ENCODE assay signal across 13 mouse cellular contexts in genomic region chr19:20599951-20600350, GRCm38 (mm10).
A peak's percentile ranks its signal among the peaks of the same experiment; 100 is the strongest.
DNase-seq lines count a peak whose midpoint lies in the region.
"Had no signal": no experiment of that assay in that cellular context is flagged by ENCODE, and none has a peak within 500 bp of the region (broad histone marks: within the 10 kb centered on the region; RNA-seq: fewer than 3 reads in every experiment).

No protein-coding gene starts in this region.

- peak; percentile 91 for DNase-seq in heart, adult 11 months
- no peak for DNase-seq in heart, postnatal 4 days
- peak; percentile 13 for DNase-seq in kidney, postnatal 10 days
- no peak for DNase-seq in kidney, postnatal 36 days
- peak; percentile 4 for DNase-seq in 3T3-L1 (ENCODE audit: low read depth, low spot score)
- peak; percentile 75 for DNase-seq in adipocyte (ENCODE audit: low spot score)
- no peak for DNase-seq in layer of hippocampus, postnatal 36 days
- no peak for DNase-seq in adrenal gland, postnatal 14 days
- DNase-seq: adrenal gland, postnatal 10 days; B cell, adult 2 months; cerebellum, adult 9-10 months; liver; midbrain, embryonic 14.5 days had no signal

Comparison
In these comparisons a context has a peak if more than half of its experiments do, and no peak if none do; other contexts are left out.
1. DNase-seq: peak in heart, adult 11 months (single experiment), kidney, postnatal 10 days (single experiment), 3T3-L1 (single experiment) and adipocyte (single experiment); none in heart, postnatal 4 days (single experiment), kidney, postnatal 36 days (0 of 2), layer of hippocampus, postnatal 36 days (0 of 2) and adrenal gland, postnatal 14 days (single experiment).